Mouse (Mus musculus) cerebral cortex, adult 2 months (tissue): Measurements from ENCODE around the gene Dppa2.

Experiments
- WGBS: fragments of 180-500 bp; shearing (Covaris S2); methylation state at CpG from one replicate; pipeline ENCODE4 v1.1.7; 2018; 5-methylcytosine and 5-hydroxymethylcytosine counted together

Dppa2 gene

DNA sequence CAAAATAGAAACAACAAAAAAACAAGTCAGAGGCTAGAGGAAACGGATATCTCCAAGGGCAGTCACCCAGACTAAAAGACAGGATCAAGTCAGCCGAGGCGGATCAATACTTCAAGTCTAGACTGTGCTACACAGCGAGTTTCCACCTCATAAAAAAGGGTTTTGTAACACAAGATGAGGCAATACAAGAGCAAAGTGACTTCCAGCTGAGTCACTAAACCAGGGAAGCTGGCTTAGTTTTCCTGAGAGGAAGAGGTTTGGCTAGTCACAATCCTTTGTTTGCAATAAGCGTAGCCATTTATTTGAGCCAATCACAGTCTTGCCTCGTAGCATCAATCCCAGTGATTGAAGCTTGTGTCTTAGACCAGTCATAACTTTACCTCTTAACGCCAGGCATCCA, at the start of gene Dppa2:
Gene Dppa2 (plus strand): TSS at position 400 of the 400 bp plus-strand sequence.
- 85% methylated on average over 7 of the region's 7 CpGs for WGBS

DNA sequence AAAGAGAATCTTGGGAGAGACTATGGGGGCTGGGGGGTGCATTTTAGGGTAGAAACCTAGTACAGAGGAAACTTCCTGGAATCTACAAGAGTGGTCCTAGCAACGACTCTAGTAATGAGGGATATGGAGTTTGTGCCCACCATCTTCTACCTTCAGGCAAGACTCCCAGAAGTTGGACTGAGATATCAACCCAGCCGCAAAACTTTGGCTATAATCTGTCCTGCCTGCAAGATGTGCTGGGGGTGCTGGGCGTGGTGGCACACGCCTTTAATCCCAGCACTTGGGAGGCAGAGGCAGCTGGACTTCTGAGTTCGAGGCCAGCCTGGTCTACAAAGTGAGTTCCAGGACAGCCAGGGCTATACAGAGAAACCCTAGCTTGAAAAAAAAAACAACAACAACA, 49.1 kb upstream of the Dppa2 start:
- WGBS = 92% methylated on average over 5 of the region's 5 CpGs

DNA sequence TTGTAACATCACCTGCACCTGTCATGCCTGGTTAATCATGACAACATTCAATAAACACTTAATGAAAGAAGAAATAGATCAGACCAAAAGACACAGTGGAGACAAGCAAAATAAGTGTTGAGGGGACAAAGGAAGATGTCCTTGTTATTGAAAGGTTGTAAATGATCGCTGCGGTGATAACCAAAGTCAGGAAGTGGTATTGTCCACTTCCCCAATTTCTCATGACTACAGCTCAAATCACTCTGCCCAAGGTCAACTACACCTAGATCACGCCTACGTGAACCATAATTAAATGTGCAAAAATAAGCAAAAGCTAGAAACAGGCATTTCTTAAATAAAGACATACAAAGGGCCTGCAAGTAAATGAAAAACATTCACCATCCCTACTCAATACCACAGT, 44.2 kb upstream of the Dppa2 start:
- WGBS = 90% methylated on average over 4 of the region's 4 CpGs

DNA sequence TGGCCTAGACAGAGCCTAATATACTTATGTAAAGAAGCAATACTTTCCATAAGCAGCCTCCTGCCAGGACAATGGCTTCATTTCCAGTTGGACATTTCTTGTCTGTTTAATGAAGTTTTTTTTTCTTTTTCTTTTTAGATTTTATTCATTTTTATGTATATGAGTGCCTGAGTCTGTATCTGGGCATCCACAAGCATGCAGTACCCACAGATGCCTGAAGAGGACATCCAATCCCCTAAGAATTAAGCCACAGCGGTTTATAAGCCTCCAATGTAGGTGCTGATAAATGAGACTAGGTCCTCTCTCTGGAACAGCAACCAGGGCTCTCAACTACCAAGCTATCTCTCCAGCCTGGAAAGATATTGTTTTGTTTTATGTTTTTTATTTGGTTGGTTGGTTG, 40.8 kb upstream of the Dppa2 start:
- 90% methylated on average over 1 of the region's 1 CpGs for WGBS

DNA sequence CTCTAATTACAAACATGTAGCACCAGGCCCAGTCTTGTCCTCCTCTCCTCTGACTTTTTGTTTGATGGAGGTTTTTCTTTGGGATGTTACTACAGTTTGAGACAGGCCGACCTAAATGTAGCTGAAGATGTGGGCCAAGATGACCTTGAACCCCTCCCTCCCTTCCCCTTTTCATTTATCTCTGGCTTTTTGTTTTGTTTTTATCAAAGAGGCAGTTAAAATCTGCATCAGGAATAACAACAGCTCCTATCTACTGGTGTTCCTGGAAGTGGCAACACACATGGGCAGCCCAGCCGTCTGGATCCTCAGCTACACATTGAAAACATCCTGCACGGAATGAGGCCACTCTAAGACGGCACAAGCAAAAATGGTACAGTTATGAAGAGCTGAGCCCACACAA, 37.9 kb upstream of the Dppa2 start:
- 74% methylated on average over 4 of the region's 4 CpGs for WGBS

DNA sequence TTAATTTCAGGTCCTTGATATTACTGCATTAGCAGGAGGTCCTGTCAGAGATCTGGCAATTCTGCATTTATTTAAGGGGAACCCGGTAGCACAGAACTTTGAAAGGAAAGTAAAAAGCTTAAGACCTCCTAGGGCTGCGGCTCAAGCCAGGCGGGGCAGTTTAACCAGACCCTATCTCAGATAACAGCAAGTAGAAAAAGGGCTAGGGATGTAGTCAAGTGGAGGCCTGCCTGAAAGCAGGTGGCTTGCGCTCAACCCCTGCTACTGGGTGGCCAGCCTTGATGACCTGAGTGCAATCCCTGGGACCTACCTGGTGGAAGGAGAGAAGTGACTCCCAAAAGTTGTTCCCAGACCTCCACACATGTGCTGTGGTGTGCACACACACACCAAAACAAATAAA, 26.8 kb upstream of the Dppa2 start:
- WGBS = 93% methylated on average over 4 of the region's 4 CpGs

DNA sequence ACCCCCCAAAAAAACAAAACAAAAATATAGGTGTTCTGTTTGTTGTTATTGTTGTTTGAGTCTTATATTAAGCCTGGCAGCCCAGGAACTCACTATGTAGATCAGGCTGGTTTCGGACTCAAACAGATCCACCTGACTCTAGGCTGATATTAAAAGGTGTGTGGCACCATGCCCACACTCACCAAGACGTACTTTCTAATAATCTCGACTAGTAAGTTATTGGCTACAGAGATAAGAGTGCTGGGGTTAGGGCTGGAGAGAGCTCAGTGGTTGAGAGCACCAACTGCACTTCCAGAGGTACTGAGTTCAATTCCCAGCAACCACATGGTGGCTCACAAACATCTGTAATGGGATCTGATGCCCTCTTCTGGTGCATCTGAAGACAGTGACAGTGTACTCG, 22.8 kb upstream of the Dppa2 start:
- WGBS = 94% methylated on average over 4 of the region's 4 CpGs

DNA sequence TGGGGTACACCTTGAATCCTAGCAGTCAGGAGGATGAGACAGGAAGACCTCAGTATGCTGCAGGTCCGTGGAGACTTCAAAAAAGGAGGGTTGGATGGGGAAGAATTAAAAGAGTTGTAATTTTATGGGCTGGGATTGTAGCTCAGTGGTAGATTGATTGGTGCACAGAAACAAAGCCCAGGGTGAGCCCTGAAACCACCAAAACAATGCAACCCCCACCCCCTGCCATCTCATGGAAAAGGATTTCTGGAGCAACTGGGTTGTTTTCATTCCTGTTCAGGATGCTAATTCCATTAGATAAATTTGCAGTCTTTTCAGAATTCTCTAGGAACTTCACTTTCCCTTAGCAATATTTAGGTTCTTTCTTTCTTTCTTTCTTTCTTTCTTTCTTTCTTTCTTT, 20.9 kb upstream of the Dppa2 start:
- WGBS = 65% methylated on average over 1 of the region's 1 CpGs

DNA sequence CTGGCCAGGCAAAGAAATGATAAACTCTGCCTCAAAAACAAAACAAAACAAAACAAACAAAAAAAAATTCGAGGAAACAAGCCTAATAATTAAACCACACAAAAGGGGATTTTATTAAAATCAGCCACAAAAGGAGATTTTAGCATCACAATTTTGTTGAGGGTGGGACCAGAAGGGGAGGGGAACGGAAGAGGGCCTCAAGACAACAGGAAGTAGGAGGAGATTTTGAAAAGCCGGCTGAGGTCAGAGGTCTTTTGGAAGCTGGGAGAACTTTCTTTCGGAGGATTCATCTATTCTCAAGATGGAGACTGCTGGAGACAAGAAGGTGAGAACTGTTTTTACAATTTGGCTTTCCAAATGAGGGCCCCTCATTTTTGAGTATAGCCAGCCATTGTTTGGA, 20.2 kb upstream of the Dppa2 start, which contains the start of gene Dppa4:
Gene Dppa4 (plus strand): TSS at position 217 of the 400 bp plus-strand sequence.
- 79% methylated on average over 4 of the region's 4 CpGs for WGBS

DNA sequence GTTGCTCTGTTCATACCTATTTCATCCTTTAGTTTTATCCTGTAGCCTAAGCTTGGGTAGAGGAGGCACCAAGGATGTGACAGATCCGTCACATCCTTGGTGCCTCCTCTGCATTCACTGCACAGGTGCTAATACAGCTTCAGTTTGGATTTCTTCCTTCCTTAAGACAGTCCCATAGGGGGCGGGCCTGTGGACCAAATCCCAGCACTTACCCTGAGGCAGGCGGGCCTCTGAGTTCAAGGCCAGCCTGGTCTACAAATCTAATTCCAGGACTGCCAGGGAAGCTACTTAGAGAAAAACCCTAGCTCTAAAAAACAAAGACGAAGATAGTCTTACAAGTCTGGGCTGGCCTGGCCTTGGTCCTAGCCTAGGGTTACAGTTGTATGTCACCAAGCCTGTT, 18.2 kb upstream of the Dppa2 start:
- WGBS = 95% methylated on average over 4 of the region's 4 CpGs

DNA sequence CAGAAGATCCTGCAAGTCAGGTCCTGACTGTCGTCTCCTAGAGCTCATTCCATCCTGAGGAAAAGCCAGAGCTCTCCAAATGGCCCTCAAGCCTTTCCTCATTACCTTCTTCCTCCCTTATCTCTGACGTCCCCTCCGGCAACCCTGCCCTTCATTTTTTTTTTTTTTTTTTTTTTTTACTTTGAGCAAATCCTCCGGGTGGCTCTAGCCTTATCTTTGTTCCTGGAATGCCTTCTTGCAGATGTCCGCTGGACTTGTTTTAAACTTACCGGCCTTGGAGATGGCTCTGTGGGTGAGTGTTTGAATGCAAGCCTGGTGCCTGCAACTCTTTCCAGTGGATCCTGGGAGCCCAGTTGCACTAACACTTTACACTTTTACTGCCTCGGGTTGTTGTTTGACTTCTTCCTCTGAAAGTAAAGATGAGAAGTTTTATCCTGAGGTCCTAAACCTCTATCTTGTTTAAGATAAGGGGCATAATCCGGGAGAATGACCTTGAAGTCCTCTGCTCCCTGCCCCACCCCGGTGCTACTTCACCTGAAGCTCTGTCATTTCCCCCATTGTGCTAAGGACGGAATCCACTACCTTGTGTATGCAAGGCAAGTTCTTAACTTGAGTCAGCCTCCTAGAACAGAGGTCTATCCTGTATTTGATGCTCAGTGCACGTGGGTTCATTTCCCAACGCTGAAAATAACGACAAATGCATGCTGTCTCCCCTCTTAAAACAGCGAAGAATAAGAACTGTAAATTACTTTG, 6.1 kb upstream of the Dppa2 start:
- WGBS = 85% methylated on average over 14 of the region's 14 CpGs

DNA sequence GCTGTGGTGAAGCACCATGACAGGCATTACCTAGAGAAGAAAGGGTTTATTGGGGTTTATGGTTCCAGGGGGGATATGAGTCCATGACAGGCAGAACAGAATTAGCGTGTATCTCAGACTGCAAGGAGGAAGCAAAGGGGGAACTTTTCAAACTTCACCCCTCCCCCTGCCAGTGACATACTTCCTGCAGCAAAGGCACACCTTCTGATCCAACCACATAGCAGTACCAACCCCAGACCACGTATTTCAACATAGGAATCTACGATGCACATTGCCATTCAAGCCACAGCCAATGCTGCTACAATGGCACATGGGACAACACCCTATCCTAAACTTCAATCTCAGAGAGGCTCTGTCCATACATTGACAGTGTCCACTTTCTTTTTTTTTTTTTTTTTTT, 3.8 kb upstream of the Dppa2 start:
- WGBS = 82% methylated on average over 3 of the region's 3 CpGs

DNA sequence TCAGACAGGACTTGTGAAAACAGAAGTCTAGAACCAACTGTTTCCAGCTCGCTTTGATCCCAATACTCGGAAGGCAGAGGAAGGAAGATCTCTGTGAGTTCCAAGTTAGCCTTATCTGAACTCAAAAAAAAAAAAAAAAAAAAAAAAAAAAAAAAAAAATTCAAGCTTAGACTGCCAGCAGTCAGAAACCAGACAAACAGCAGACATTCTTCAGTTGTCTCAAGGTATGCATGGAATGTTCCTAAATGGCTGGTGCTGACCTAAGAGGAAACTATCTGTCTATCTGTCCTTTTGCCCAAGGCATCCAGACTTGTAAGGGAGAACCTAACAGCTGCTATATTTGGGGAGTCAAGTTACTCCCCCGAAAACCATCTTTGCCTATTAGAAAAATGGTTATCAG, 275 bp downstream of the Dppa2 start:
- WGBS = 70% methylated on average over 3 of the region's 3 CpGs

DNA sequence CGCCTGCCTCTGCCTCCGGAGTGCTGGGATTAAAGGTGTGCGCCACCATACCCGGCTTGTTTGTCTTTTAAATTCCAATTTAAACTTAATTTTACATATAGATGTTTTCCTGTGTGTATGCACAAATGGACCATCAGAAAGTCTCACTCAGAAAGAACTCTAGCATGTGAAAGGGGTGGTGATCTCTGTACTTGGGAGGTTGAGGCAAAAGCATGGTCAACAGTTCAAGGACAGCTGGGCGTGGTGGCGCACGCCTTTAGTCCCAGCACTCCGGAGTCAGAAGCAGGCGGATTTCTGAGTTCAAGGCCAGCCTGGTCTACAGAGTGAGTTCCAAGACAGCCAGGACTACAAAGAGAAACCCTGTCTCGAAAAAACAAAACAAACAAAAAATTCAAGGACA, 5.2 kb downstream of the Dppa2 start:
- WGBS = 95% methylated on average over 10 of the region's 10 CpGs

DNA sequence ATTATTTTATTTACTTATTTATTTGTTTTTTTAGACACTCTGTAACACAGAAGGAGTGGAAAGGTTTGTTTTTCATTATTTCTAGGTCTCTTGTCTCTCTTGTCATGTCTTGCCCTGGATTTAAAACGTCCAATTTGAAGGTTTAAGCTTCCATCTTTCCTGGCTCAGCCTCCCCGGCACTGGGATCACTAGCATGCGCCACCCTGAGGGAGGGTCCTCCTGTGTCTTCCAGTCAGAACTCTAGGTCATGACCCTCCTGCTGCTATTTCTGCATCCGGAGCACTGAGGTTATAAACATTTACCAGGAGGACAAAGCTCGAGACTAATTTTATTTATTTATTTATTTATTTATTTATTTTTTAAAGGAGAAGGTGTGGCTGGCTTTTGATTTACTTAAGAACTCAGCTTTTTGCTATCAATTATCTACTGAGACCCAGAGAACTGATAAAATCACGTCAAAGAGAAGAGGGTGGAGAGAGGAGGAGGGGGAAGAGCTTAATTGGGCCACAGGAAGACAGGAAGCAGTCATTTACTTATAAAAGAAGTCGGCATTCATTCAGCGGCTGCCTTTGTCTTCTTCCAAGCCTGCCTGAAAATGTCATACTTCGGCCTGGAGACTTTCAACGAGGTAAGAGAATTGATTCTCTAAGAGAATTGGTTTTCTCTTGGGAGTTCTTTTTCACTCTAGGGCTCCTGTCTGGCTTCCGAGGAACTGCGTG, 6.4 kb downstream of the Dppa2 start:
- 74% methylated on average over 12 of the region's 12 CpGs for WGBS

DNA sequence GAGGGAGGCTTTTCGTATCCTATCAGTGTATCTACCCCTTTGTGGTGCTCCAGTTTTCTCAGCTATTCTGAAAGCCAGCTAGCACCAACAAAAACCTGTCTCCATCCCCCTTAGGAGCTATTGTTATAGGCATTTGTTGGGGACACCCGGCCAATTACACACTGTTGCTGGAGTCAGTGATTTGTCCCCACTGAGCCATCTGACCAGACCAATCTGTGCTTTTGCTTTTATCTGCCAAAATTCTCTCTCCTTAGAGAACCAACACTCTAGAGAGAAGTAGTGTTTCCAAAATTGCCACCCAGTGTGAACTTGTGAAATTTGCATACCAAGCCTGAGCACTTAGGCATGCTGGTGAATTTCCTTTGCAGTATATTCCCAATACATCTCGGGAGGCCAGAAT, 11.6 kb downstream of the Dppa2 start:
- 62% methylated on average over 3 of the region's 3 CpGs for WGBS

DNA sequence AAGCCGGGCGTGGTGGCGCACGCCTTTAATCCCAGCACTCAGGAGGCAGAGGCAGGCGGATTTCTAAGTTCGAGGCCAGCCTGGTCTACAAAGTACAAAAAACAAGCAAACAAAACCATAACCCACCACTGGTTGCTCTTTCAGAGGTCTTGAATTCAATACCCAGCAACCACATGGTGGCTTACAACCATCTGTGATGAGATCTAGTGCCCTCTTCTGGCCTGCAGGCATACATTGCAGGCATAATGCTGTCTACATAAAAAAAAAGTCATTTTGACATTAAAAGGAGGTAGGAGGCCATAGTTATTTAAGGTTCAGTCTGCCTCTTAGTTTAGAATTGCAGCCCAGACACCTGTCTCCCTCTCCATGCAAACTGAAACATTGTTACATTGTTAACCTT, 17.1 kb downstream of the Dppa2 start:
- 97% methylated on average over 6 of the region's 6 CpGs for WGBS

DNA sequence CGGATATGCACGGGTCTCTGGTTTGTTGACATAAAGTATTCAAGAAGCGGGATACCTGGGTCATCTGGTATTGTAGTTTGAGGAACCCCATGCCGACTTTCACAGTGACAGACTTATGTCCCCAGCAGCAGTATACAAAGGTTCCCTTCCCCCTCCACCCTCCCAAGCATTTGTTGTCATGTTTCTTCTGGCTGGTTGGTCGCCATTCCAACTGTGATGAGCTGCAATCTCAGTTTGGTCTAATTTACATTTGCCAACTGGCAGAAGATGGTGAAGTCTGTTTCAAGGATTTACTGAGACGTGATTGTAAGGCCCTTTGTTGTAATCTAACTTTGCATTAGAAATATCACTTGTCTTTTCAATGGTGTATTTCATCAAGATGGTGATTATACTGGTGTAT, 19.4 kb downstream of the Dppa2 start:
- 73% methylated on average over 6 of the region's 6 CpGs for WGBS

DNA sequence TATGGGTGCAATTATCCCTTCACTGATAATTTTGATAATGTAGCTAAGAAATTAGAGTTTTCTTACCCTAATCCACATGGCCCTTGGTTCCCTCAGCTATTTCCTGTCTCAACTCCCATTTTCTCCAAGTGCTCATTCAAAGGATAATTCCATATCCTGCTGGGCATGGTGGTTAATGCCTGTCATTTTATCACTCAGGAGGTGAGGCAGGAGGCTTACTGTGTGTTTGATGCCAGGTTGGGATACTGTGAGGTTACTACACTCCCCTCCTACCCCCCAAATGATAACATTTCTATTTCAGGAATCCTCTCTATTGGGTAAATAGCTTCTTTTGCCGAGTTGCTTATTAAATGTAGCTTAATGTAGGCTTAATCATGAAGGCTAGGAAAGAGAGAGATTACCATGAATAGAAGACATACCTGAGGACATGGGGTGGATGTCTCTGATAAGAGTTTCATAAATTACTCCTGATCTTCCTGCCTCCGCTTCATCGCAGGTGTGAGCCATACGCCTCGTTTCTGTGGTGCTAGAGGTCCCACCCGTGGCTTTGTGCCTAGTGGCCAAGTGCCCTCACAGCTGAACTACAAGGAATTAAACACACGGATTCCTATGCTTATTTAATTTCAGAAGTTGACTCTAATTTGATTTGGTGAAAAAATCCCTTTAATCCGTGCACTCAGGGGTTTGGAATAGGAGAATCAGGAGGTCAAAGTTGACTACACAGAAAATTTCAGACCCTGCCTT, 20.1 kb downstream of the Dppa2 start:
- 90% methylated on average over 8 of the region's 8 CpGs for WGBS

DNA sequence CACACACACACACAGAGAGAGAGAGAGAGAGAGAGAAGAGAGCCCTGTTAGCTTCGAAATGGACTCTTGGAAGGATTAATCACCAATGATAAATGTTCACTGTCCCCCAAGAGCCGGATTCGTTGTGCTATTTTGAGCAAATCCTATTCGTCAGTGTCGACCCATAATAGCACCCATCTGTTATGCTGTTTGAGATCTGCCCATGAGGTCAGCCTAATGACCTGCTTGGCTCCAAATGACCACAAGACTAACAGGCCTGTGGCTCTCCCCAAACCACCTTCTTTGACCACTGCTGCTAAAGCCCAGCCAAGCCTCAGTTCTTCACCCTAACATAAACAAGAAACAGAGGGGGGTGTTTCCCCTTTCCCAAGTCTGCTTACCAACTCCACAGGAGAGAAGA, 23.2 kb downstream of the Dppa2 start:
- 66% methylated on average over 5 of the region's 5 CpGs for WGBS

DNA sequence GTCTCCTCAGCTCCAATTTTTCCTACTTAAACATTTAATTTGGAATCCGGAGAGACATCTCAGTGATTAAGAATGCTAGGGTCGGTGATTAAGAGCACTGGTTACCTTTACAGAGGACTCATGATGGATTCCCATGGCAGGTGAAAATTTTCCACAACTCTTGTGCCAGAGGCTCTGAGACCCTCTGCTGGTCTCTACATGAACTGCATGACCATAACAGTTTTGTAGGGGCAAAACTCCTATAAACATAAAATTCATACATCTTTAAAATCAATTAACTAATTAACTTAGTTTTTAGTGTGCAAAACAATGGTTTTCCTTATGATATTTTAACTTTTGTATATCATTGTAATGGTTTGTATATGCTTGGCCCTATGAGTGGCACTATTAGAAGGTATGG, 24.7 kb downstream of the Dppa2 start:
- 92% methylated on average over 2 of the region's 2 CpGs for WGBS

DNA sequence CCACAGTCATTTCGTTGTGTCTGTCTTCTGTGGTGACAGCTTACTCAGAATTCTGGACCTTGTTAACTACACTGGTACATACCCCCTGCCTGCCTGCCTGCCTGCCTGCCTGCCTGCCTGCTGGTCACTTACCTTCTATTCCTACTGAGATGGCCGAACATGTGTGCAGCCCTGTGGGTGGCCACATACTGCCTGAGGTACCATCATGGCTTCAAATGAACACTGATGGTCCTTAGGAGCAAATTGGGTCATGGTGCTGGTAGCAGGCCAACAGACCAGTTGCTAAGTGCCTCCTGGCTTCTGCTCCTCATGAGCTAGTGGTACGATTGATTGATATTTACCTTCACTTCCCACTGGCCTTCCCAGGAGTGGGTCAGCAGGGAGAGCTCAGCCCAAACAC, 28.1 kb downstream of the Dppa2 start:
- 83% methylated on average over 3 of the region's 3 CpGs for WGBS

DNA sequence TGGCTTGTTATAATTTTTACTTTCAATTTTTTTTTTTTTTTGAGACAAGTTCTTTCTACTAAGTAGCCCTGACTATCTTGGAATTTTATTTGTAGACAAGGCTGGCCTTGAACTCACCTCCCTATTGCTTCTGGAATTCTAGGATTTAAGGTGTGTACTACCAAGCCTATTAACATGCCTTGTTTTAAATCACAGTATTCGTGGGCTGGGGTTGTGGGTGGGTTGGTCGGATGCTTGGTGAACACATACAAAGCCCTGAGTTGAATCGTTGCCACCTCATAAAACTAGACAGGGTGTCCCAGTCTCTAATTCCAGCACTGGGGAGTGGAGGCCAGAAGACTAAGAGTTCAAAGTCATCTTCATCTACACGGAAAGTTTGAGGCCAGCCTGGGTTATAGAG, 31.6 kb downstream of the Dppa2 start:
- WGBS = 83% methylated on average over 4 of the region's 4 CpGs
